Mouse (Mus musculus) urinary bladder, adult 18-20 months (tissue): ENCODE data around the gene Rgl1.

Experiments
- DNase-seq, 2 experiments: peaks; one replicate each; pipeline ENCODE4 v3.0.0; 2022; ENCODE audit warnings: low spot score in 2 of 2, mixed read lengths in 2 of 2

Gene Rgl1

DNA sequence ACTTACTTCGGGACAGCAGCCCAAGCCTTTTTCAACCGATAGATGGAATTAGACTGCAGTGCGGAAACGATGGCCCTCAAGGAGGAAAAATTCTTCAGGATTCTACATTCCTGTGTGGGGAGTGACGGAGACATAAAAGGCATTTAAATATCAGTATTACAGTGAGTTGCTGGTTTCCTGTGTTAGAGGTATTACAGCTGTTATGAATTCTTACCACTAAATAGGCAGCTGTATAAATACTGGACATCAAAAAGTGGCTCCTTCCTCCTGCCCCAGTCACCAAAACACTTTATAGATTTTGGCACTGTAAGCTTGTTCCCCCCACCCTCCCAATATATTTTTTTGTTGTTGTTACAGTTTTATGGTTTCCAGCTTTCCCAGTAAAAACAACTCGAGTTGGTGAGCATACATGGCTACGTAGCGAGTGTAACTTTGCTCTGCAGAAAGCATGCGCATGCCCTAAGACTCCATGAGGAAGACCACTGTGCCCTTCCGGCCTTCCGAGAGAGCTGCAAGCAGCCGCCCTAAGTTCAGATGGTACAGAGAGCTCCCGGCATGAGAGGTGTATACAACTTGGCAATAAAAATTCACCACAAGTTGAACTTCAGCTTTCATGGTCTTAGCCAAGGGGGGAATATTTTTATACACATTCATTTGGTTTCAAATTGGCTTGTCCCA is 217.0 kb downstream of the Rgl1 start:
- no peak for DNase-seq

DNA sequence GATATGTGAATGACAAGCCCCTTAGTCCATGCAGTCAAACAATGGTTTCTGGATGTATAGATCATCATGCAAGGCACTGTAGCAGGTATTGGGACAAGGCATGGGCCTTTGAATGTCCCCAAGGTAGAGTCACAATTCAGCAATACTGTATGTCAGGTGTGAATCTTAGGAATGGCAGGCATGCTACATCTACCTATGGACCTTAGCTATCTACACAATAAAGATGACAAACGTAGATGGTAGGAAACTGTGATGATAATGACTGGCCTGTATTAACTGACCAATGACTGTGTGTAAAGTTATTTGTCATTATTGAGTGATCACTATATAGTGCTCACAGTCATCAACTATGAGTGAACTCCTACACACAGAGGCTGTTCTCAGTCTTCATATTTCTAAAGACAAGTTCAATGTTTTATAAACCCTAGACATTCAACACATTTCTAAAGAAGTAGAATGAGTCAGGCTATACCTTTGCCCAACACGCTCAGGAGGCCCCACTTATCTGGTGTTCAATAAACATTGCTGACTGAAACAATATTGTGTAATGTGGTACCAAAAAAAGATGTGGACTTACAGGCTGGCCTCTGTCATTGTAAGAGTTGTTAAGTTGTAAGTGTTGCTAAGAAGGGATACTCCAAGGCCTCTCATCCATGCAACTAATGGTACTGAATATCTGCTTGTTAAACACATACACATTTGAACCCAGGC is 222.5 kb downstream of the Rgl1 start:
- DNase-seq = no peak

DNA sequence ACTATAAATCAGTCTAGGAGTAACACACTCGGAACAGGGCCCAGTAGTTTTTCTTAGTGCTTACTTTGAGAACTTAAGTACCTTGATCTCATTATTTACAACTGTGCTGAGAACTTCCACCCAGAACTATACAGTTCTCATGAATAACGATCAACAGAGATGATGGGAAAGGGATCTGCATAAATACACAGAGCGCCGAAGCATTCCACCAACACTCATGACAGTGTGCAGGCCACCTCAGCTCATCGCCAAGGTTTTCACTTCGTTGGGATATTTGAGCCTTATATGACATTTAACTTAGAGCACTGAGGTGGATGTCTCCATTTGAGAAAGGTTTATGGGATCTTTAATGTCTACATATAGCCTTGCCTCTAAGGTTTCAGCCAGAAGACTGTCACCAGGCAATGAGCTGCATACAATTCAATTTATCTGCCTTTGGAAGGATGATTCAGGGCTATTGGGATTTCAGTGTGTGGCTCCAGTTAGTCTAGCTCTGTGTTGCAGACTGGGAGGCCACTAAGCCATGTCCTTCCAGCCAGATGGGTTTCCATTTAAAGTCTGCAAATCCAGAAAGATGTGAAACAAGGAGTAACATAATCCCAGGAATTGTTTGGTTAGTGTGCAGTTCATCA is 223.3 kb downstream of the Rgl1 start:
- DNase-seq = no peak

DNA sequence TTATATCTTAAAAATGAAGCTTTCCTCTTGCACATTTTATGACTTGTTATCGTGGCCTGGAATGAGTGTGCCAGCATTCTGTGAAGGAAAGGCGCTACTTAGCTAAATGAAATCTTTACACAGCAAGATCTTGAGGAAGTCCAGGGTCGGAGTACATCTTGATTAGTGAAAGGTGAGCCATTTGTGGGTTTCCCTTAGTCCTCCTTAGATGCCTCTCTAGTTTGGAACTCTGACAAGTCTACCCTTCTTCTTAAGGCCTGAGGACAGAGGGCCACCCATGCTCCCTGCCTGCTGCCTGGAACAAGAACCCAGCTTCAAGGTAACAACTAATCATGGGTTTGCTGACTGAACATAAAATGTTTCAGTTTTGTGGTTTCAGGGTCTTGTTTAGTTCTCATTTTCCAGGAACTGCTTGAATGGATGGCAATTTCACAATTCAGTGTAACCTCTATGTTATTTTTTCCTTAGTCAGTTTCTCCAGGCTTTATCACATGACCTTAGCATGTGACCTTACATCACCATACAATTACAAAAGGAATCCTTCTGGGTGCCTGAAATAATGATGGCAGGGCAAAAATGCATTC is 225.8 kb downstream of the Rgl1 start:
- DNase-seq = no peak

DNA sequence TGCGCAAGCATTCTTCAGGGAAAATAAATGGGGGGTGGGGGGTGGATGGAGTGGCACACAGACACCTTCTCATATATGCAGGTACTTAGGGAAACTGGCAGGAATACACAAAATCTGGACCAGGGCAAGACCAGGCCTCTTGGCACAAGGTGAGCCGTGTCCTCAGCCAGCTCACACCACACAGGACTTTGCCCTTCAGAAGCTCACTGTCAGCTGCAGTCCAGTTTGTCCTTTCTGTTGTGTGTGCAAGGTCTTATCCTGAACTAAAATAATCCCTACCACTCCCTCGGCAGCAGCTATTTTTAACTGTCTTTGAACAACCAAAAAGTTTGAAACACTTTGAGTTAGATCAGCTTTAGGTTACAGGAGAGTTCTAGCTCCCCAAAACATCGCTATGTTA is 227.3 kb downstream of the Rgl1 start:
- DNase-seq = no peak

DNA sequence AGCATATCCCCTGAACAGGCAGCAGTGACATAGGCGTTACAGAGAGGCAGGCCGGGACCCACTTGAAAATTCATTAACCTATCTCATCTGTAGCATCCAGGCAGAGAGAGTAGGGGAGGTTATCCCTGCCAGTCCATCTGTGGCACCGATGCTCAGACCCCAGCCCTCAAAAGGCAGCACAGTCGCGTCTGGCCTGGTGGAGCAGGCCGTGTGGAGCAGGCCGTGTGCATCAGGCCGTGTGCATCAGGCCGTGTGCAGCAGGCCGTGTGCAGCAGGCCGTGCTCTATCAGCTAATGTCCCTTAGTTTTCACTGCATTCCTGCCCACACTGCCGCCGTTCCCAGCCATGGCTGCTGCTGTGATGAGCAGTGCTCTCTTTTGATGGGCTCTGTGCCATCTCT is 229.0 kb downstream of the Rgl1 start:
- DNase-seq = no peak

DNA sequence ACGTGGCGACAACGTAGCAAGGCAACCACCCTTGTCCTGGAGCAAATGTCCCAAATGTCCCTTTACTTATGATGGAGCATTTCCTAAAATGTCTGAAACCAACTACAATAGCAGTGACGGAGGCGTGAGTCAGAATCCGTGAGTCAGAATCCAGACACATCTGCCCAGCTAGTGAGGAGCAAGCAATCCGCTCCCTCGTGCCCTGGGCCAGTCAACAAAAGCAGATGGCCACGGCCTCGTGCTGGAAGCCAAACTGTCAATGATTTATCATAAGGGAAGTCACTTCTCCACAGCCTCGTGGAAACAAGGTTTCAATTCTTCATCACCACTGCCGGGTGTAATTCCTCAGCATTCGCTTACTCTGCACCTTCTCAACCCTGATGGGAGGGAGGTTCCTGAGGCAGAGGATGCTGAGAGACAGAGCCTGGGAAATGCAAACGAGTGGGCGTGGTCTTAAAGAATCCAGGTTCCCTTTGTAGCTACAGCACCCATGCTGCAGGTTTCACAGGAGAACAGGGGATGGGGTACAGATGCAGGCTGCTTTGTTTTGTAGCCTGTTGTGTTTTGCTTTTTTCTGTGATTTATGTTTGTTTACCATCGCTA is 229.6 kb downstream of the Rgl1 start:
- peak in 1 of 2 experiments; percentile 15 for DNase-seq

DNA sequence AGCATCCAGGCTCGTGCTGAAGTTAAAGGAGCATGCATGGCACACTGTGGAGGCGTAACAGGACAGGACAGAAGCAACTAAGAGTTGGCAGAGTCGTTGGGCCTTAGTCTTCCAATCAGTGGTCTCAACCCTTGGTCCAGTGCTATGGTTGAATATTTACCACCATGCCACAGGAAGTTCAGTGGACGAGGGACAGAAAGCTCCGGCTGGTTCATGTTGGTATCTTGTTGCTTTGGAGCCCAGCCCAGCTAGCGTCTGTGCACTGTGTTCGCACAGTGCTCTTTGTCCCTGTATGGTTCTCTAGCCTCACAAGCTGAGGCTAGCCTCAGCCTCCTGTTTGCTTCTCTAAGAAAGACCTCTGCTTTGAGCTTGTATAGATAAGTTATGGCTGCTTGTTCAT is 231.6 kb downstream of the Rgl1 start:
- DNase-seq = no peak

DNA sequence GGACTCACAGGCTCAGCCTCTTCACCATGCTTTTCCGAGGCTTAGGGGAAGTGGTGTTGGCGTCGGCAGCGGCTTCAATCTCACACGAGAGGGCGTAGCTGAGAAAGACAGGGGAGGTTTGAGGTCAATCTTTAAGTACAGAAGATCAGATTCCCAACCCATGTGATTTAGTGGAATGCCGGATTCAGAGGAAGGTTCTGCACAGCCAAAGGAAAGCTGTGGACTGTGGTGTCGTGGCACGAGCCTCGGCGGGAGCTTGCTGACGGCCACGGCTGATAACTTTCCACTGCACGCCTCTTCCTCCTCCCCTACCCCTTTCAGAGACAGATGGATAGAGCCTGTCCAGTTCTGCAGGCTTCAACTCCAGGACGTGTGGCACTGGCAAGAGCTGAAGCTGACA is 234.7 kb downstream of the Rgl1 start:
- no peak for DNase-seq

DNA sequence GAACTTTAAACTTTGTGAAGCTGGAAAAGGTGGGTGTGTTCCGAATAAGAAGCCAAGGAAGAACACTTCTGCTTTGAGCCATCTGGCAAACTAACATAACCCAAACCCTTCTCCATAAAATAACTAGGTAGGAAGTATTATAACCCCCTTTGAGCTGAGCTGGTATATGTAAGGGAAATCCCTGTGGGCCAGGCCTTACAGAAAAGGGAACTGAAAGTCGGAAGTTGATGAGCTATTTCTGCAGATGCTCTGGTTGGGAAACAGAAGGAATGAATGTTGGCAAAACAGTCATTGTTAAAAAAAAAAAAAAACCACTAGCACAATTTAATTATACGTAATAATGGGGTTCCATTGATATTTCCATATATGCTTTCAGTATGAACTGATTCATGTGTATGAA is 237.4 kb downstream of the Rgl1 start:
- DNase-seq = no peak

DNA sequence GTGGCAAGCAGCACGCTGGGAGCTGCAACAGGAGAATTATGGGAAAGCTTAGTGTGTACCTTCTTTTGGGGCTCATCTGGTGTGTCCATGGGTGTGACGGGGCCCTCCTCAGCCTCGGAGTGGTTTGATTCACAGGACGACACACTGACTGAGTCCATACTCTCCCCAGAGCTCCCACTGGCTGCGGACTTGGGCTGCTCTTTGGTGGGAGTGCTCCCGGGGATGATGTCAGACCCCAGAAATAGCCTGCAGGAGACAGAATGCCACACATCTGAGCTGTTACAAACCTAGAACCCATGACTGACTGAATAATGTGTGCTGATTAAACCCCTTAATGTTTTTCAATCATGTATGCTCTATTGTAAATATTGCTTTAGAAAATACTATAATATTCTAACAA is 237.9 kb downstream of the Rgl1 start:
- DNase-seq = no peak

DNA sequence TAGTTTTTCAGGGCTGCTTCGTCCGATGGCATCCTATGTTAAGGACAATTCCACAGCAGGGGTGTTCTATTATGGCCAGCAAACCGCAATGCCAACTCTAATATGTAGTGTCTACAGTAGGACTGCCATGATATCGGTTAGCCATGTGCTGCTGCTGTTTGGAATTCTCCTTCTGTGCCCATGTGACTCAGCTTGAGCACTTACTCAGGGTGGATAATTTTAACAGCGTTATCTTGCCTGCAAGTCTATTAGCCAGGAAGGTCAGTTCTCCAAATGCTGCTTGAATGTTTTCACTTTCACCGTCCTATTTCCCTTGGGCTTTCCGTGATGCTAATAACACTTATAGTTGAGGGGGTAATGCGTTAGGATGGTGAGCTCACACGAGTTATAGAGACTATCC is 240.0 kb downstream of the Rgl1 start:
- DNase-seq = no peak

DNA sequence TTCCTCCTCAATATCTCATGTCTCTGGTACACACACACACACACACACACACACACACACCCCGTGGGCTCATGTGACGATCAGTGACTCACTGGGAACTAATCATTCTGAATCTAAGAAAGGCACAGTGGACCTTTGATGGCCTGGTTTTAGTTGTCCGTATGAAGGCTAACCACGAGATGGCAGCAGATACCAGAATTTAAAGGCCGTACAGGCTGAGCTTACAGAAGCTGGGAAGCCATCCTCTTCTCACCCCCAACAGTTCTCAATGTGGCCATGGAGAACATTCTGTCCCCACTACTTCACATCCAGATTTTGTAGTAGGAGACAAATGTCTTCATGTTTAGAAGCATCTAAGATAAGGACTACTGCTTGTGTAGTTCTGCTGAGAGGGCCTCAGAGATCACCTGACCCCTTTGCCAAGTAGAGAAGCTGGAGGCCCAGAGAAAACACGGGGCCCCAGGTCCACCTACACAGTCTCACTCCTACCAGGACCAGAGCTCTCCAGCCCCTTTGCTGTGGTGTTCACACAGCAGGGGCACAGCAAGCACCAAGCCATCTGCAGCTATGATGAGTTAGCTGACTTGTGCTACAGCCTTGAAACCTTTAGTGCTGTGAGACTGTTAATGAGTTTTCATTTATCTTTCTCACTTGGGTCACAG is 241.0 kb downstream of the Rgl1 start:
- DNase-seq = peak; percentile 44 to 69

DNA sequence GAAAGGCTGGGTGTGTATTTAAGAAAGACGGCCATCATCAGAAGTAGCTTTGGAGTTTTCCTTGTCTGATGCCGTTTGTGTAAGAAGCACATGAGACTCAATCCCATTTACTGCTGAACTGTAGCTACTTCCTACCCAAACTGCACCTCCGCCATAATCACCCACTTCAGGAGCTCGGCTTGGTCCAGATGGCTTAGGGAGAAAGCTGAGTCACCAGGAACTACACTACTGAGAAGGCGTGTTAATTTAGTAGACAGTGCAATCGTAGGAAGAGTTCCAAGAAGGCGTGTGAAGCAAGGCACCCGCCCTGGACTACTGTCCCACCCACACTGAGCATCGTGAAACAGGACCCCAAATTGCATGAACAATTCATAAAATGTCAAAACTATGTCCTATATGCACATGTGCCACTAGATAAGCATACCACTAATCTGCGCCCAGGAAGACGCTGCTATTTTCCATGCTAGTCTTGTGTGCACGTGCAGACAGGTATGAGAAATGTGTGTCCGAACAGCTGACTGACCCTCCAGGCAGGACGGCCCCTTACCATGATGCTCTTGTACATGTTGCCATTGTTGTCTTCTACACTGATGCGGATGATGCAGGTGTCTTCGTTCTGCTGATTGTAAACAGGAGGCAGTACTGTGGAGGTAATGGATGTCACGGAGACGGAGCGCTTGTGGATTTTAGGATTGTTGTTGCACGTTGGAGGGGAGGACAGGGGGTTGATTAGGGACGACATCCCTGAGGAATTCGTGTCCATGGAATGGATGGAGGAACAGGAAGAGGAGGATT is 241.9 kb downstream of the Rgl1 start:
- no peak for DNase-seq

DNA sequence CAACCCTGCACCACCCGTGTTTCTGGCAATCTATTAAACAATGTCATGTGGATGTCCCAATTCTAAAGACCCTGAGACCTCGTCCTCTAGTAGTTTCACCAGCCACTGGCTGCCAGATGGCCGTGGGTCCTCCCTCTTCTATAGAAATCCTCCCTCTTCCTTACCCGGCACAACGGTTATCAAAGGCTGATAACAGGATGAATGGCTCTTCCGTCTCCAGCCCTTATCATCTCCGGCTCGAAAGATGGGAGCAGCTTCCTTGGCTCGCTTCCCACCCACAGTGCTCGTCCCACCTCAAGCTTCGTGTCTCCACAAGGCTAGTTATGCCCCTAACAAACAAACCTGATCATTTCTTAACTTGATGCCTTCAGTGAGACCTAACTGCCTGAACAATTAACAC is 242.9 kb downstream of the Rgl1 start:
- DNase-seq = no peak

DNA sequence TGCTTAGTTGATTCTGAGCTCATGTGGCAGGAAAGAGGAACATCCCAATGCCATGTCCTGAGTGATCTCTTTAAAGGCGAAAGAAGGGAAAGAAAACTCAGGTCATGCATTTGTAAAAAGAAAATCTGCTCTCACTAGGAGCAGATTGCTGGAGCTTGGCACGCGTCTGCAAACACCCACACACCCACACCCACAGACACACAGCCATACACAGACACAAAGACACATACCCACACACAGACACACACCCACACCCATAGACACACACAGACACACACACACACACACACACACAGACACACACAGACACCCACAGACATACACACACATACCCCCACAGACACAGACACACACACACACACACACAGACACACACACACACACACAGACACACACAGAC is 243.9 kb downstream of the Rgl1 start:
- DNase-seq = no peak

DNA sequence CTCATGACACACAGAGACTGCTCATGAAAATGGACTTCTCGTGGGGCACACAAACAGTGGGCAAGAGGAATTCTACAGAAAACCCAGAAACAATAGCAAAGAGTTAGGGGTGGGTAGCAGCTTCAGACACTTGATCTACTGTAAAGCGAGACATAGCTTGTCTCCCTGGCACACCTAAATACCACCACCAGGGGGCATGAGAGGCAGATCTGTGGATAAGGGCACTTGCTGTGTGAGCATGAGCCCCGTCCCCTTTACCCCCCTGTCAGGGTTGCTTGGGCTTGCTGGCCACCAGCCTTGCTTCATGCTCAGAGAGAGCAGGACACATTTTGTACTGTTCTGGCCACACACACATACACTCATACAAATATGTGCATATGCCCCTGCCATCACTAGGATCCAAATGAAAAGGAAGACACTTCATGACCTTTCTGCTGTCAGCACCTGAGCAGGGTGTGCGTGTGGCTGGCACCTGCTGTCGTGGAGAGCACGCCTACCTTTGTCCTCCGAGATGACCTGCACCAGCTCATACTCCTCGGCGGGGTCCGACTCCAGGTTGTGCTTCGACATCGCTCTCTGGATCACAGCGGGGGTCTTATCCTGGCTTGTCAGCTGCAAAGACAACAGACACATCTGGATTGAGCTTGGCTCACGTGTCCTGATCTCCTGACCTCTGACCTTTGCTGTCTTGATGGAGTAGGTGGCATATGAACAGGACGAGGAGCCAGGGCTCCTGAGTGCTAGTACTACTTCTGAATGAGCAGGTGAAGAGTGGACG is 245.2 kb downstream of the Rgl1 start:
- peak in 1 of 2 experiments; percentile 20 for DNase-seq

DNA sequence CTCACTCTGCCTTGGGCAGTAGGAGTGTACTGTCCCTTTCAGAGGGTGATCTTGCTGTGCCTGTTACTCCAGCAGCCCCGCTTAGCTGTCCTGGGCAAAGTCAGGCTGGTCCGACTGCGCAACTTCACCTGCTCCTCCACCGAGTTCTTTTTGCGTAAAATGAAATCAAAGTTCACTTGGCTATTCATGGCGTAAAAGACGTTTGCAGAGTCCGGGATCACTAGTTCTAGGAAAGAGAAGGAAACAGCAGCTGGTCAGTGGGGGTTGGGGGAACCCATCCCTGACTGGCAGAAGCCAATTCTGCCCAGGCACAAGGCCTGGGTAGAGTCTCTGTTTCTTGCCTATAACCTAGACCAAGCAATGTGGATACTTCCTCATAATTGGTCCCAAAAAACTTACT is 247.2 kb downstream of the Rgl1 start:
- no peak for DNase-seq

DNA sequence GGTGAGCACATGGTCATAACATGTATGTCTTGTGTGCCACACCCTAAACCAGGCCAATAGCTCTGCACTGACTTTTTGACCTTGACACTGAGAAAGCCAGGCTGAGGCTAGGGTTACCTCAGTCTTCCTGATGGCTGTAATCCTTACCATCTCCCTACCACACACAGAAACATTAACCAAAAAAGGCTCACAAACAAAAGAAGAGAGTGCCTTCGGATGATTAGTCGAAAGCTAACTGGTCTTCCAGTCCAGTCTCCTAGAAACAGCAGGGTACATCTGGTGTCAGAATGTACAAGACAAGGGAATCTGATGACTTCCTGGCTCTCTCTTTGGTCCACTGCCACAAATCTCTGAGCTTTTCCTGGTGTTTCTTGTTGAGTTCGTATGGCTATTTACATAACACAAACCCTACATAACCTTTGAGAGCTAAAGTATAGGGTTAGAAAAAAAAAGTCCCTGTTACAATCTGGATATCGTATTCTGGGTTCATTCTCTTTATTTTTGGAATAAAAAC is 249.0 kb downstream of the Rgl1 start:
- no peak for DNase-seq

DNA sequence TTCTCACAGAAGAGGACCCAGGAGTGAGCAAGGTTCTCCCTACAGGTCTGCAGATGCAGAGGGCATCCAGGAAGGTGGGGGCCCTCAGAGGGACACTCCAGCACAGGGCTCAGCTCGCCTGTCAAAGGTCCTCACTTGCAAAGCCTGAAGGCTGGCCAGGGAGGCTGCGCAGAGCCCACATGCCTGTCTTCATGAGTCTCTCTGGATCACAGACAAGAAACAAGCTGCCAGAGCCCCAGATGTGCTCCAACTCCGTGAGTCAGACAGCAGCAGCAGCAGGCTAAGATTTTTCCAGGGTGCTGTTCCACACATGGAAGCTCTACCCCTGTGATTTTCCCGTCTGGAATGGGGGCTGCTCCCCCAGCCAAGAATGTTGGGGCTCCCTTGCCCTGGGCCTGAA is 251.9 kb downstream of the Rgl1 start:
- DNase-seq = no peak
